14 mouse cellular contexts compared by ENCODE assay signal in genomic region chr16:44717838-44718237, GRCm38 (mm10). TPM values are rescaled to one million over a fixed set of nuclear protein-coding genes. Genes with fewer than 3 reads are reported as not detected.
A peak's percentile ranks its signal among the peaks of the same experiment; 100 is the strongest.
DNase-seq lines count a peak whose midpoint lies in the region; TF ChIP-seq lines count a peak whose summit lies in the region.
"Had no signal": no experiment of that assay in that cellular context is flagged by ENCODE, and none has a peak within 500 bp of the region (broad histone marks: within the 10 kb centered on the region; RNA-seq: fewer than 3 reads in every experiment).

No protein-coding gene starts in this region.

- peaks cover 0 to 3% of the 10 kb centered on the region in 2 experiments; a peak in 2 of 4 replicates for H3K4me1 ChIP-seq in MEL (ENCODE audit: control insufficient read depth in 1 of 2, insufficient read depth in 2 of 2, low read length in 2 of 2)

- no peaks in the 10 kb centered on the region for H3K27me3 ChIP-seq in MEL (ENCODE audit: control insufficient read depth in 1 of 2, insufficient read depth in 2 of 2, low read length in 2 of 2)
- H3K27me3 ChIP-seq: embryonic facial prominence, embryonic 13.5 days had no signal

- intact Hi-C loops in gastrocnemius, adult 2 months (cut with DNase I) = loop anchor here (10.0 kb wide), 1 partner anchor 233 kb away; no protein-coding TSS in a partner anchor

- no peak for DNase-seq in gastrocnemius, adult 2 months
- DNase-seq in gastrocnemius, postnatal 25 days = no peak
- no peak for DNase-seq in layer of hippocampus, adult 2 months (ENCODE audit: low spot score in 2 of 2)
- DNase-seq in layer of hippocampus, adult 18-20 months (ENCODE audit: low spot score in 2 of 2) = no peak
- DNase-seq in 3T3-L1 (ENCODE audit: low read depth, low spot score) = peak; percentile 51
- DNase-seq in MEL (ENCODE audit: low read depth, low spot score) = no peak
- DNase-seq in thymus, postnatal 0 days (ENCODE audit: low spot score) = no peak
- DNase-seq: adrenal gland, adult 2 months; kidney, postnatal 14 days; spleen, adult 18-20 months; thymus, postnatal 14 days had no signal

- no peaks in the 10 kb centered on the region for H3K79me2 ChIP-seq in MEL (ENCODE audit: control insufficient read depth, insufficient read depth, low read length, poor library complexity)

- peaks cover 0 to 3% of the 10 kb centered on the region in 2 experiments; a peak in 2 of 4 replicates for H3K36me3 ChIP-seq in MEL (ENCODE audit: control insufficient read depth in 1 of 2, insufficient read depth in 2 of 2, low read length in 2 of 2)

- no peak overlapping the region for H3K27ac ChIP-seq in gastrocnemius, adult 2 months
- H3K27ac ChIP-seq in layer of hippocampus, adult 2 months = no peak overlapping the region
- no peak overlapping the region for H3K27ac ChIP-seq in MEL (ENCODE audit: control insufficient read depth, low read depth, low read length)

- no peak overlapping the region for H3K4me3 ChIP-seq in gastrocnemius, adult 2 months
- no peak overlapping the region for H3K4me3 ChIP-seq in layer of hippocampus, adult 2 months
- no peak overlapping the region for H3K4me3 ChIP-seq in MEL (ENCODE audit: control insufficient read depth in 1 of 2, insufficient read depth in 1 of 2, low read depth in 2 of 2, low read length in 2 of 2)
- H3K4me3 ChIP-seq: embryonic facial prominence, embryonic 13.5 days; hindbrain, embryonic 10.5 days had no signal

- H3K9me3 ChIP-seq in MEL (replicated peaks; ENCODE audit: insufficient read depth, low read length) = no peaks in the 10 kb centered on the region
- H3K9me3 ChIP-seq: embryonic facial prominence, embryonic 13.5 days; G1E; hindbrain, embryonic 10.5 days had no signal

- no peak for TF ChIP-seq EP300 in MEL (IDR thresholded peaks at IDR 0.05; ENCODE audit: low read depth in 1 of 2, low read length in 2 of 2)

- H3K9ac ChIP-seq in MEL (ENCODE audit: control insufficient read depth, low read depth, low read length, poor library complexity, severe bottlenecking) = no peak overlapping the region
- H3K9ac ChIP-seq: embryonic facial prominence, embryonic 13.5 days had no signal

- TF ChIP-seq RAD21 in MEL (IDR thresholded peaks at IDR 0.05; ENCODE audit: low read depth, low read length) = peak; percentile 30

- TF ChIP-seq POLR2A in MEL (IDR thresholded peaks at IDR 0.05; ENCODE audit: control insufficient read depth in 1 of 2, insufficient read depth in 1 of 2, low read depth in 1 of 2, low read length in 2 of 2, poor library complexity in 1 of 2) = no peak

- peak; percentile 38; the same call in 1 of the 2 replicates for TF ChIP-seq CTCF in gastrocnemius, adult 2 months (IDR thresholded peaks at IDR 0.05)
- peak; percentile 74 for TF ChIP-seq CTCF in layer of hippocampus, adult 2 months (conservative IDR thresholded peaks at IDR 0.05)
- peak in 1 of 3 experiments; percentile 38; a peak in 2 of 6 replicates for TF ChIP-seq CTCF in MEL (IDR thresholded peaks at IDR 0.05 in 2 of 3, conservative IDR thresholded peaks at IDR 0.05 in 1 of 3; ENCODE audit: control insufficient read depth in 1 of 3, insufficient read depth in 1 of 3, low read depth in 2 of 3, low read length in 3 of 3, poor library complexity in 1 of 3, severe bottlenecking in 1 of 3)

TF ChIP-seq in MEL, 35 proteins besides CTCF, POLR2A, EP300 and RAD21:
- TF ChIP-seq ZC3H11A (IDR thresholded peaks at IDR 0.05; ENCODE audit: low read depth, low read length) (0 out of 2 replicates have a peak, but pooled peaks have one; percentile 33), NRF1 (IDR thresholded peaks at IDR 0.05; ENCODE audit: insufficient read depth, low read depth, low read length, poor library complexity, severe bottlenecking) (no peak), SMC3 (IDR thresholded peaks at IDR 0.05; ENCODE audit: low read depth, low read length) (peak; percentile 42)

RNA-seq across cellular contexts. Expression of gene Nepro, which starts 6.3 kb away (rescaled TPM):
- total RNA-seq in gastrocnemius, adult 2 months (2021) = 1 to 10 TPM; 3.2 to 3.4 TPM
- total RNA-seq in gastrocnemius, postnatal 25 days (2021) = 1 to 10 TPM; 3.2 to 4.3 TPM
- total RNA-seq in layer of hippocampus, adult 2 months (2021) = 1 to 10 TPM; 5.7 to 6.5 TPM
- 1 to 10 TPM; 5.5 to 5.8 TPM for total RNA-seq in layer of hippocampus, adult 18-20 months (2021)
- total RNA-seq in MEL (2012; rRNA removed) = 8.8 and 9.0 TPM in 2 replicates
- polyA plus RNA-seq in MEL (2012; ENCODE audit: insufficient read depth in 1 of 2, insufficient read length in 2 of 2, low read depth in 1 of 2, low replicate concordance in 2 of 2, missing spikeins in 1 of 2) = 10 to 100 TPM in 1 of 2 experiments, not detected in 1; 20.8 TPM
- 4.8 and 5.8 TPM in 2 replicates for polyA plus RNA-seq in thymus, postnatal 0 days (2015; fragmentation: Nextera tagmentation; extraction: Ambion mirVana)

RNA-seq across cellular contexts. Expression of gene Gtpbp8, which starts 28.3 kb away (rescaled TPM):
- 10 to 100 TPM in 1 of 2 experiments, 1 to 10 TPM in 1; 8.3 to 10.5 TPM for total RNA-seq in gastrocnemius, adult 2 months (2021)
- total RNA-seq in gastrocnemius, postnatal 25 days (2021) = 10 to 100 TPM in 1 of 2 experiments, 1 to 10 TPM in 1; 9.7 to 10.9 TPM
- 10 to 100 TPM; 29.6 to 31.9 TPM for total RNA-seq in layer of hippocampus, adult 2 months (2021)
- total RNA-seq in layer of hippocampus, adult 18-20 months (2021) = 10 to 100 TPM; 23.3 to 25.9 TPM
- 10.1 and 14.4 TPM in 2 replicates for total RNA-seq in MEL (2012; rRNA removed)
- 10 to 100 TPM in 1 of 2 experiments, not detected in 1; 10.7 TPM for polyA plus RNA-seq in MEL (2012; ENCODE audit: insufficient read depth in 1 of 2, insufficient read length in 2 of 2, low read depth in 1 of 2, low replicate concordance in 2 of 2, missing spikeins in 1 of 2)
- 26.8 and 28.0 TPM in 2 replicates for polyA plus RNA-seq in thymus, postnatal 0 days (2015; fragmentation: Nextera tagmentation; extraction: Ambion mirVana)

RNA-seq across cellular contexts. Expression of gene Cd200r1, which starts 47.7 kb away (rescaled TPM):
- total RNA-seq in gastrocnemius, adult 2 months (2021) = under 1 TPM in 1 of 2 experiments, not detected in 1; 0.11 TPM
- under 1 TPM in 1 of 2 experiments, not detected in 1; 0.11 TPM for total RNA-seq in gastrocnemius, postnatal 25 days (2021)
- under 1 TPM in 1 of 2 experiments, not detected in 1; 0.26 TPM for total RNA-seq in layer of hippocampus, adult 2 months (2021)
- total RNA-seq in layer of hippocampus, adult 18-20 months (2021) = under 1 TPM; 0.20 to 0.28 TPM
- 1.4 and 2.0 TPM in 2 replicates for total RNA-seq in MEL (2012; rRNA removed)
- 1 to 10 TPM in 1 of 2 experiments, not detected in 1; 1.6 TPM for polyA plus RNA-seq in MEL (2012; ENCODE audit: insufficient read depth in 1 of 2, insufficient read length in 2 of 2, low read depth in 1 of 2, low replicate concordance in 2 of 2, missing spikeins in 1 of 2)
- polyA plus RNA-seq in thymus, postnatal 0 days (2015; fragmentation: Nextera tagmentation; extraction: Ambion mirVana) = 1.8 and 2.7 TPM in 2 replicates
